14 mouse cellular contexts compared by ENCODE assay signal in the genomic region with DNA sequence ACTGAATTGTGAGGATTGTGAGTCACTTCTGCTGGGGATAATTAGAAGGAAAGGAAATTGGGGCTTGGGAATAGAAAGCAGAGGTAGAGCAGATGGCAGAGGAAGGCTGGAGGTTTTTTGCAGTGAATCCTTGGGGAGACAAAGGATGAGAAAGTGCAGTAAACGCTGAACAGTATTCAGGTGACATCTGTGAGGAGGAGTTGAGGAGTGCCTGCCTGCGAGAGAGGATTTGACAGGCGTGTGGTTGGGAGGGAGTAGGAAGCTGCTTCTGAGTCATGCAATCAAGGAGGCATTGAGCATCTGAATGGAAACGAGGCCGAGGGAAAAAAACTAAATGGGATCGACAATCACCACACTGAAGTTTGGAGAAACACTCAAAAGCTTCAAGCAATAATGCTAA.
DNase-seq lines count a peak whose midpoint lies in the region; ATAC-seq lines count a peak whose summit lies in the region.
"Had no signal": no experiment of that assay in that cellular context is flagged by ENCODE, and none has a peak within 500 bp of the region (broad histone marks: within the 10 kb centered on the region; RNA-seq: fewer than 3 reads in every experiment).

No protein-coding gene starts in this region.

- intact Hi-C loops in left cerebral cortex, postnatal 4 days (cut with DNase I) = no loop called here

- 66% methylated on average over 6 of the region's 6 CpGs for WGBS in limb, embryonic 10.5 days
- 42% methylated on average over 6 of the region's 6 CpGs for WGBS in neural tube, embryonic 15.5 days

- H3K9ac ChIP-seq in neural tube, embryonic 15.5 days (replicated peaks) = no peak overlapping the region
- H3K9ac ChIP-seq: hindbrain, embryonic 14.5 days; limb, embryonic 12.5 days had no signal

- no peaks in the 10 kb centered on the region for H3K27me3 ChIP-seq in limb, embryonic 10.5 days (ENCODE audit: low read depth, poor library complexity, severe bottlenecking)
- H3K27me3 ChIP-seq in neural tube, embryonic 15.5 days (replicated peaks) = no peaks in the 10 kb centered on the region

- no peaks in the 10 kb centered on the region for H3K4me1 ChIP-seq in limb, embryonic 10.5 days
- H3K4me1 ChIP-seq in neural tube, embryonic 15.5 days = no peaks in the 10 kb centered on the region
- H3K4me1 ChIP-seq: limb, embryonic 12.5 days had no signal

- H3K27ac ChIP-seq in limb, embryonic 10.5 days = no peak overlapping the region
- H3K27ac ChIP-seq in neural tube, embryonic 15.5 days (replicated peaks) = no peak overlapping the region
- H3K27ac ChIP-seq: hindbrain, embryonic 14.5 days; limb, embryonic 12.5 days; macrophage had no signal

- no peak overlapping the region for H3K4me3 ChIP-seq in limb, embryonic 10.5 days
- no peak overlapping the region for H3K4me3 ChIP-seq in neural tube, embryonic 15.5 days (replicated peaks)
- H3K4me3 ChIP-seq: erythroblast, embryonic 14.5 days; limb, embryonic 12.5 days had no signal

- H3K9me3 ChIP-seq in limb, embryonic 10.5 days (replicated peaks) = no peaks in the 10 kb centered on the region
- no peaks in the 10 kb centered on the region for H3K9me3 ChIP-seq in neural tube, embryonic 15.5 days (replicated peaks)
- H3K9me3 ChIP-seq: limb, embryonic 12.5 days had no signal

- no peaks in the 10 kb centered on the region for H3K36me3 ChIP-seq in limb, embryonic 10.5 days
- H3K36me3 ChIP-seq in neural tube, embryonic 15.5 days = no peaks in the 10 kb centered on the region
- H3K36me3 ChIP-seq: limb, embryonic 12.5 days had no signal

- no peak overlapping the region for H3K4me2 ChIP-seq in neural tube, embryonic 15.5 days
- H3K4me2 ChIP-seq: hindbrain, embryonic 14.5 days; limb, embryonic 12.5 days had no signal

- peak; percentile 71 for DNase-seq in left cerebral cortex, adult 11 months (ENCODE audit: low spot score)
- no peak for DNase-seq in left cerebral cortex, postnatal 4 days
- DNase-seq in frontal cortex, adult 2 months (ENCODE audit: extremely low spot score in 1 of 2, low spot score in 1 of 2) = peak; percentile 85
- DNase-seq in layer of hippocampus, adult 9-10 months (ENCODE audit: low spot score) = peak; percentile 20
- peak; percentile 69 to 76 for DNase-seq in right cerebral cortex, adult 2 months (ENCODE audit: low spot score in 2 of 2)
- DNase-seq in limb, embryonic 10.5 days (ENCODE audit: low spot score) = no peak
- no peak for DNase-seq in adrenal gland, postnatal 4 days (ENCODE audit: low spot score in 2 of 2)
- DNase-seq: kidney, adult 9 months; thymus, adult 2 months had no signal

- no peak for ATAC-seq in neural tube, embryonic 15.5 days (ENCODE audit: low FRiP score)

Comparison
In these comparisons a context has a peak if more than half of its experiments do, and no peak if none do; other contexts are left out.
1. DNase-seq: peak in left cerebral cortex, adult 11 months (single experiment), frontal cortex, adult 2 months (2 of 2), layer of hippocampus, adult 9-10 months (single experiment) and right cerebral cortex, adult 2 months (2 of 2); none in left cerebral cortex, postnatal 4 days (single experiment), limb, embryonic 10.5 days (single experiment) and adrenal gland, postnatal 4 days (0 of 2).